Mouse (Mus musculus): Measurements from ENCODE around the gene Slc12a8. TPM values are rescaled to one million over a fixed set of nuclear protein-coding genes. Genes with fewer than 3 reads are reported as not detected.
A peak's percentile ranks its signal among the peaks of the same experiment; 100 is the strongest.

The Slc12a8 gene
- polyA plus RNA-seq, 2 experiments, result 0.94 to 0.97 TPM

GRCm38 (mm10) chr16:33512555-33512954, 4.6 kb upstream of the Slc12a8 start:
- Histone ChIP-seq H3K27ac (replicated peaks; ENCODE audit: low read depth, low read length) (no peak overlapping the region), H3K36me3 (ENCODE audit: control insufficient read depth, insufficient read depth, low read length) (no peaks in the 10 kb centered on the region), H3K4me3 (replicated peaks; ENCODE audit: low read length) (no peak overlapping the region), H3K9me3 (ENCODE audit: control insufficient read depth, low read length) (no peaks in the 10 kb centered on the region), H3K4me2 (replicated peaks; ENCODE audit: low read depth, low read length, severe bottlenecking) (no peak overlapping the region), H3K9ac (ENCODE audit: low read depth, low read length, severe bottlenecking) (no peak overlapping the region), H3K27me3 (ENCODE audit: control insufficient read depth, insufficient read depth, low read length) (no peaks in the 10 kb centered on the region), H3K4me1 (ENCODE audit: control insufficient read depth, insufficient read depth, low read length) (peaks cover 14% of the 10 kb centered on the region)
- DNase-seq (ENCODE audit: low spot score) (no peak), ATAC-seq (ENCODE audit: low FRiP score, low read depth) (no peak)
- no peak for TF ChIP-seq POLR2A (IDR thresholded peaks at IDR 0.05; ENCODE audit: borderline replicate concordance, extremely low read depth, insufficient read depth, insufficient read length)
- WGBS, result 74% methylated on average over 6 of the region's 6 CpGs

GRCm38 (mm10) chr16:33517627-33518026, 499 bp downstream of the Slc12a8 start:
- 17% methylated on average over 4 of the region's 4 CpGs for WGBS
- no peaks in the 10 kb centered on the region for H3K27me3 ChIP-seq (ENCODE audit: control insufficient read depth, insufficient read depth, low read length)
- H3K9me3 ChIP-seq (ENCODE audit: control insufficient read depth, low read length), result no peaks in the 10 kb centered on the region
- H3K4me2 ChIP-seq (replicated peaks; ENCODE audit: low read depth, low read length, severe bottlenecking), result peak overlapping the region; percentile 82
- TF ChIP-seq POLR2A (IDR thresholded peaks at IDR 0.05; ENCODE audit: borderline replicate concordance, extremely low read depth, insufficient read depth, insufficient read length), result no peak
- H3K9ac ChIP-seq (ENCODE audit: low read depth, low read length, severe bottlenecking), result peak overlapping the region; percentile 58
- H3K4me1 ChIP-seq (ENCODE audit: control insufficient read depth, insufficient read depth, low read length), result peaks cover 17% of the 10 kb centered on the region
- H3K4me3 ChIP-seq (replicated peaks; ENCODE audit: low read length), result peak overlapping the region; percentile 35
- no peak for DNase-seq (ENCODE audit: low spot score)
- no peak for ATAC-seq (ENCODE audit: low FRiP score, low read depth)
- no peaks in the 10 kb centered on the region for H3K36me3 ChIP-seq (ENCODE audit: control insufficient read depth, insufficient read depth, low read length)
- no peak overlapping the region for H3K27ac ChIP-seq (replicated peaks; ENCODE audit: low read depth, low read length)

GRCm38 (mm10) chr16:33518236-33518635, 1.1 kb downstream of the Slc12a8 start:
- no peak for ATAC-seq (ENCODE audit: low FRiP score, low read depth)
- DNase-seq (ENCODE audit: low spot score), result no peak
- WGBS, result 69% methylated on average over 7 of the region's 7 CpGs
- no peaks in the 10 kb centered on the region for H3K9me3 ChIP-seq (ENCODE audit: control insufficient read depth, low read length)
- H3K27ac ChIP-seq (replicated peaks; ENCODE audit: low read depth, low read length), result no peak overlapping the region
- H3K4me1 ChIP-seq (ENCODE audit: control insufficient read depth, insufficient read depth, low read length), result peaks cover 17% of the 10 kb centered on the region
- no peak for TF ChIP-seq POLR2A (IDR thresholded peaks at IDR 0.05; ENCODE audit: borderline replicate concordance, extremely low read depth, insufficient read depth, insufficient read length)
- no peaks in the 10 kb centered on the region for H3K36me3 ChIP-seq (ENCODE audit: control insufficient read depth, insufficient read depth, low read length)
- H3K4me3 ChIP-seq (replicated peaks; ENCODE audit: low read length), result no peak overlapping the region
- H3K27me3 ChIP-seq (ENCODE audit: control insufficient read depth, insufficient read depth, low read length), result no peaks in the 10 kb centered on the region
- no peak overlapping the region for H3K4me2 ChIP-seq (replicated peaks; ENCODE audit: low read depth, low read length, severe bottlenecking)
- no peak overlapping the region for H3K9ac ChIP-seq (ENCODE audit: low read depth, low read length, severe bottlenecking)

- Histone ChIP-seq H3K4me3 (replicated peaks; ENCODE audit: low read length) (no peak overlapping the region), H3K9me3 (ENCODE audit: control insufficient read depth, low read length) (no peaks in the 10 kb centered on the region), H3K27ac (replicated peaks; ENCODE audit: low read depth, low read length) (no peak overlapping the region), H3K4me1 (ENCODE audit: control insufficient read depth, insufficient read depth, low read length) (peaks cover 17% of the 10 kb centered on the region), H3K9ac (ENCODE audit: low read depth, low read length, severe bottlenecking) (no peak overlapping the region), H3K4me2 (replicated peaks; ENCODE audit: low read depth, low read length, severe bottlenecking) (no peak overlapping the region), H3K36me3 (ENCODE audit: control insufficient read depth, insufficient read depth, low read length) (no peaks in the 10 kb centered on the region), H3K27me3 (ENCODE audit: control insufficient read depth, insufficient read depth, low read length) (no peaks in the 10 kb centered on the region)
- TF ChIP-seq POLR2A (IDR thresholded peaks at IDR 0.05; ENCODE audit: borderline replicate concordance, extremely low read depth, insufficient read depth, insufficient read length), result no peak
- 82% methylated on average over 6 of the region's 6 CpGs for WGBS
- ATAC-seq (ENCODE audit: low FRiP score, low read depth) (no peak), DNase-seq (ENCODE audit: low spot score) (no peak)
Observed at GRCm38 (mm10) chr16:33519916-33520568, 2.9 kb downstream of the Slc12a8 start.

GRCm38 (mm10) chr16:33522516-33522915, 5.4 kb downstream of the Slc12a8 start:
- Histone ChIP-seq H3K4me3 (replicated peaks; ENCODE audit: low read length) (no peak overlapping the region), H3K27me3 (ENCODE audit: control insufficient read depth, insufficient read depth, low read length) (no peaks in the 10 kb centered on the region), H3K4me2 (replicated peaks; ENCODE audit: low read depth, low read length, severe bottlenecking) (no peak overlapping the region), H3K27ac (replicated peaks; ENCODE audit: low read depth, low read length) (no peak overlapping the region), H3K4me1 (ENCODE audit: control insufficient read depth, insufficient read depth, low read length) (peaks cover 4% of the 10 kb centered on the region), H3K9ac (ENCODE audit: low read depth, low read length, severe bottlenecking) (no peak overlapping the region), H3K36me3 (ENCODE audit: control insufficient read depth, insufficient read depth, low read length) (no peaks in the 10 kb centered on the region), H3K9me3 (ENCODE audit: control insufficient read depth, low read length) (no peaks in the 10 kb centered on the region)
- ATAC-seq (ENCODE audit: low FRiP score, low read depth) (no peak), DNase-seq (ENCODE audit: low spot score) (no peak)
- WGBS, result 77% methylated on average over 4 of the region's 4 CpGs
- TF ChIP-seq POLR2A (IDR thresholded peaks at IDR 0.05; ENCODE audit: borderline replicate concordance, extremely low read depth, insufficient read depth, insufficient read length), result no peak

All from limb, embryonic 14.5 days (tissue).